Mouse (Mus musculus): Measurements from ENCODE around the gene St6galnac3. TPM values are rescaled to one million over a fixed set of nuclear protein-coding genes. Genes with fewer than 3 reads are reported as not detected.

The St6galnac3 gene
- total RNA-seq, 4 experiments from 2014 or later = 23.7 to 38.8 (median 30.1) TPM

GRCm38 (mm10) chr3:153472583-153473471, 252.1 kb downstream of the St6galnac3 start:
- DNase-seq (ENCODE audit: low spot score in 2 of 2) = no peak

- no peak for DNase-seq (ENCODE audit: low spot score in 2 of 2)
These were observed 261.1 kb downstream of the St6galnac3 start for GRCm38 (mm10) chr3:153463849-153464248.

- DNase-seq (ENCODE audit: low spot score in 2 of 2) = no peak
These were observed 264.8 kb downstream of the St6galnac3 start for GRCm38 (mm10) chr3:153460173-153460572.

GRCm38 (mm10) chr3:153458593-153458992, 266.4 kb downstream of the St6galnac3 start:
- DNase-seq (ENCODE audit: low spot score in 2 of 2) = no peak

DNA sequence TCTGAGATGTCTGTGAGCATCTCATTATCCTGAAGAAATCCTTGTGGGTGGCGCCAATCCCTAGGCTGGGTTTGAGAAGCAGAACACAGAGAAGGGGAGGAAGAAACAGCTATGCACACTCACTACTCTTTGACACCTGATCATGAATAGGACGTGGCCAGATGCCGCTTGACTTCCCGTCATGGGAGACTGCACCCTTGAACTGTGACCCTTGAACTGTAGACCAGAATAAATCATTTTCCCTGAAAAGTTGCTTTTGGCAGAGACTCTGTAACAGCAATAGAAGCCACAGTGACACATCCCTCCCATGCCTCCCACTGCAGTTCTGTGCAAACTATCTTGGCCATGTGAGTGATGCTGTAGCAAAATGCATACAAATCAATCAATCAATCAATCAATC, 267.3 kb downstream of the St6galnac3 start:
- DNase-seq (ENCODE audit: low spot score in 2 of 2) = no peak

GRCm38 (mm10) chr3:153457203-153457602, 267.8 kb downstream of the St6galnac3 start:
- DNase-seq (ENCODE audit: low spot score in 2 of 2) = no peak

DNA sequence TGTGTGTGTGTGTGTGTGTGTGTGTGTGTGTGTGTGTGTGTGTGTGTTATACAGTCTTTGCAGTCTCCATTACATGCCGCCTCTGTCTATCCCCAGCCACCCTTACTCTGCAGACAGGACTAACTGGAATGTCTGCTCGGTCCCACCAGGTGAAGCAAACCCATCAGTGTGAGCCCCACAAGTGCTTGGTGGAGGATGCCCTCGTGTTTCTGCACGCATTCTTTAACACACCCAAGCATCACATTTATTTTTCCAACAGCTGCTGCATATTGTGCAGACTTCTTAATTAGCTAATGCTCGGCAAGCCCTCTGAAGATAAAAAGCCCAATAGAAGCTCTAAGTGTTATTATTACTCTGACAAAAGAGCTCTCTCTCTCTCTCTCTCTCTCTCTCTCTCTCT, 268.7 kb downstream of the St6galnac3 start:
- no peak for DNase-seq (ENCODE audit: low spot score in 2 of 2)

GRCm38 (mm10) chr3:153453127-153454049, 271.6 kb downstream of the St6galnac3 start:
- no peak for DNase-seq (ENCODE audit: low spot score in 2 of 2)

DNA sequence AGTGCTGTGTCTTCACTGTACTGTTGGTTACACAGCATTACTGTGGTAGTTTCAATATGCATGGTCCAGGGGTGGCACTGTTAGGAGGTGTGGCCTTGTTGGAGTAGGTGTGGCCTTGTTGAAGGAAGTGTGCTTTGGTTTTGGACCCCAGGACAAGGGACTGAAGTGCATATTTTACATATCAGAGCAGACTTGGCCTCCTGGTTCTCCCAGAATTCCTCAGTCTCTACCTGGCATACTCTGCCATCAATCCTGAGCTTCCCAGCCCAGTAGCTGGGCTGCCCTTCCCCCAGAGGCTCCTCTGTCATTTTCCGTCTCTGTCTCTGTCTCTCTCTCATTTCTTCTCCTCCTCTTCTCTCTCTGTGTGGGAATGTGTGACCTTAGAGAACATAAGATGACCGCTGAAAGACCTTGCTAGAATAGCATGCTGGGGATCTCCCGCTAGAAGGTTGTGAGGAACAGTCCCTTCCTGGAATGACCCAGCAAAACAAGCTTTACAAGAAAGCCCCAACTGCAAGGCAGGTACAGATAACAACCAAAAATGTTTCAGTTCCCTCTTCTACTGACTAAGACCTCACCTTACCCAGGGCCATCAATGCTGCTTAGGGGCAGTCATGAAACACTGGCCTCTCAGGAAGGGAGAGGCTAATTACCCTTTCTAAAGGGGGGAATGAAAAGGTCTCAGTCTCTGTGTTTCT, 272.5 kb downstream of the St6galnac3 start:
- no peak for DNase-seq (ENCODE audit: low spot score in 2 of 2)

DNA sequence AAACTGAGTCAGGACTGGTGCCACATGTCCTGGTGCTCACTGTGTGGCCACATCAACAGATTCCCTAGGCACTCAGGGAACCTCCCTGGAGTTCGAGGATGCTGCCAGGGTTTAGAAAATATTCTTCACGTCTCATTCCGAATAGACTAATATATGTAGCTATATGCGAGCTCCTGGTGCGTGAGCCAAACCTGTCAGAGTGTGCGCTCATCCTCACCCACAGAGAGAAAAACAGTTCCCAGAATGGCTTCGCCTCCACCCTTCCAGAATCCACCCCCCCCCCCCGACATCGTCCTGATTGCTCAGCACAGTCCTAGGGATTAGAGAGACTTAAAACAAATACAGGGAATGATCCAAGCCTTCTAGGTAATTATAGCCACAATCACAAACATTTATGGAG, 283.6 kb downstream of the St6galnac3 start:
- no peak for DNase-seq (ENCODE audit: low spot score in 2 of 2)

GRCm38 (mm10) chr3:153436076-153437021, 288.6 kb downstream of the St6galnac3 start:
- DNase-seq (ENCODE audit: low spot score in 2 of 2) = no peak

- no peak for DNase-seq (ENCODE audit: low spot score in 2 of 2)
These were observed 292.0 kb downstream of the St6galnac3 start for GRCm38 (mm10) chr3:153433010-153433409.

- peak in 1 of 2 experiments; percentile 31 for DNase-seq (ENCODE audit: low spot score in 2 of 2)
These were observed 292.7 kb downstream of the St6galnac3 start for GRCm38 (mm10) chr3:153432053-153432816.

DNA sequence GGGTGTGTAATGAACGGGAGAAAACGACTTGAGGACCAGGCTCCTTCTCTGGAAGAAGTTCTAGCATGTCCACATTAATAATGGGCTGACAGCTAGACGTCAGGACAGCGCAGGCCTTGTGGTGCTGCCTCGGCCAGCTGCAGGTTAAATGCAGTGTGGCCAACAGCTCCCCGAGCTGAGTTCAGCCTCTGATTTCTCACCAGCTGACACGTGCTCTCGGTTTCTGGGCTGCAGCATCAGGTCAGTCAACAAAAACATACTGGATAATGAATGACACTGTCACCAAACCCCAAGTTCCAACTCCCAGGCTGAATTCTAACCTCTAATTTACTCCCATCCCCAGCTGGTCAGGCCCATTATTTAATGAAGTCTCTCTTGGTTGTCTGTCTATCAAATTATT, 295.1 kb downstream of the St6galnac3 start:
- no peak for DNase-seq (ENCODE audit: low spot score in 2 of 2)

DNA sequence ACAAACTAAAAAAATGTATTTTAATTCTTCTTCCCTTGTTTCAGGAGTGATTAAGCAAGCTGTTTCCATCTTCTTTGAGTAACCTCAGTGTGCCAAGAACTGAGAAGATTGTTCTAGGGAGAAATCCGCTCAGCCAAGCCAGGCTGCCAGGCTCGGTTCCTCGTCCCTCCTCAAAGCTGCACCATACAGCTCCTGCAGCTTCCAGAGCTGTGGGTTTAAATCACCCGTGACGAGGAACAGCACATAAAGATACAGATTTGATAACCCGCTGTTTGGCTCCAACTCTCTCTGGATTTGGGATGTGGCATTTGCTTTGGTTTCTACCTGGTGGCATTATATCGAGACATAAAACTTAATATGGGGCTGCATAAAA, 303.1 kb downstream of the St6galnac3 start:
- peak in 1 of 2 experiments; percentile 24 for DNase-seq (ENCODE audit: low spot score in 2 of 2)

- no peak for DNase-seq (ENCODE audit: low spot score in 2 of 2)
These were observed 303.7 kb downstream of the St6galnac3 start for GRCm38 (mm10) chr3:153421060-153421917.

- no peak for DNase-seq (ENCODE audit: low spot score in 2 of 2)
These were observed 305.6 kb downstream of the St6galnac3 start for GRCm38 (mm10) chr3:153419331-153419730.

DNA sequence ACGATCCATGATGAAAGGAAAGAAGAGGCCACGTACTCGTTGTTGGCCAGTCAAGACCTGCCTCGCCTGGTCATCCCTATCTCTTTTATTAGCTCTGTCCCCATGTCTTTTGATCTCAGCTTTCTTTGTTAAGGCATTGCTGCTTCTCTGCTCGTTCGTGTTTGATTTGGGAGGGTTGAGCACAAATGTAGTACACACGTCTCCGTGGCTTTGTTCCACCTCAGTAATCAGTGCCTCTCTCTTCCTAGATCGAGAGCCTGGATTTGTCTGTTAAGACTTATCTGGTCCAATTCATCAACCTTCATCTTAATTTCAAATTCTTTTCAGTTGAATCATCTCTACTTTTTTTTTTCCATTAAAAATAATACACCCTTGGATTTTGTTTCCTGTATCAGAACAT, 308.0 kb downstream of the St6galnac3 start:
- no peak for DNase-seq (ENCODE audit: low spot score in 2 of 2)

GRCm38 (mm10) chr3:153416383-153416782, 308.6 kb downstream of the St6galnac3 start:
- peak in 1 of 2 experiments; percentile 21 for DNase-seq (ENCODE audit: low spot score in 2 of 2)

Measured in layer of hippocampus, adult 8-10 months (tissue).